Mouse (Mus musculus) ES-Bruce4 (cell line): ENCODE data around the gene Gsg1l2.

Experiments used
- CTCF ChIP-seq: IDR thresholded peaks from one replicate; pipeline ENCODE4 v1.8.1; 2011; ENCODE audit warnings: low read depth, low read length
- POLR2A ChIP-seq: IDR thresholded peaks from one replicate; pipeline ENCODE4 v1.8.1; 2011; ENCODE audit warnings: low read length; ENCODE audit not compliant: insufficient read depth

DNA sequence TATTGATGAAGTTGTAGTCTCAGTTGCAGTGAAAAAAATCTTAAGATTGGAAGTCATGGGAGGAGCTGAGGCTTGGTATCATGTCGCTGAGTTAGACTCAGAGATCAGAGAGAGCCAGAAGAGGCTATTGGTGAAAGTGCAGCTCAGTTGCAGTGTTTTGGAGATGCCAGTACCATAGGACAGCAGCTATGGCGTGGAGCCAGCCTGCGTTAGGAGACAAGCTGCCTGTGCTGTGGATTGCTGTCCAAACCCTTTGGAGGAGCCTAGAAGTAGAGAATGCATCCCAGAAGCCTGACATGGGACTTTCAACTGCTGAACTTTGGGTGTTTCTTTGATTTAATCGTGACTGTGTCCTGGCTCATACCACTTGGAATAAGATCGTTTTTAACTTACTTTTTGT lies 57.4 kb downstream of the Gsg1l2 start:
- no peak for TF ChIP-seq POLR2A
- TF ChIP-seq CTCF, result no peak
